Mouse (Mus musculus): Measurements from ENCODE around the gene Pidd1.

GRCm38 (mm10) chr7:141483114-141483653 lies 39.4 kb upstream of the Pidd1 start:
- TF ChIP-seq GATA1 (IDR thresholded peaks at IDR 0.05; ENCODE audit: low read length), result no peak
- TF ChIP-seq TAL1 (IDR thresholded peaks at IDR 0.05; ENCODE audit: low read length), result no peak

All from erythroblast, embryonic 14.5 days (primary cell).